Mouse (Mus musculus): Measurements from ENCODE around the gene Sh3bp2. TPM values are rescaled to one million over a fixed set of nuclear protein-coding genes. Genes with fewer than 3 reads are reported as not detected.

Sh3bp2 gene
- polyA plus RNA-seq, 1 experiment from 2014 or later: 4.5 TPM

GRCm38 (mm10) chr5:34604576-34604975, 78.9 kb downstream of the Sh3bp2 start:
- H3K27me3 ChIP-seq (replicated peaks): no peaks in the 10 kb centered on the region
- 93% methylated on average over 5 of the region's 5 CpGs for WGBS
- no peaks in the 10 kb centered on the region for H3K9me3 ChIP-seq
- no peak for ATAC-seq
- peaks cover 20% of the 10 kb centered on the region for H3K36me3 ChIP-seq
- no peaks in the 10 kb centered on the region for H3K4me1 ChIP-seq (replicated peaks)
- no peak overlapping the region for H3K4me2 ChIP-seq (replicated peaks)
- no peak overlapping the region for H3K27ac ChIP-seq
- H3K9ac ChIP-seq: no peak overlapping the region
- H3K4me3 ChIP-seq (replicated peaks): no peak overlapping the region

DNA sequence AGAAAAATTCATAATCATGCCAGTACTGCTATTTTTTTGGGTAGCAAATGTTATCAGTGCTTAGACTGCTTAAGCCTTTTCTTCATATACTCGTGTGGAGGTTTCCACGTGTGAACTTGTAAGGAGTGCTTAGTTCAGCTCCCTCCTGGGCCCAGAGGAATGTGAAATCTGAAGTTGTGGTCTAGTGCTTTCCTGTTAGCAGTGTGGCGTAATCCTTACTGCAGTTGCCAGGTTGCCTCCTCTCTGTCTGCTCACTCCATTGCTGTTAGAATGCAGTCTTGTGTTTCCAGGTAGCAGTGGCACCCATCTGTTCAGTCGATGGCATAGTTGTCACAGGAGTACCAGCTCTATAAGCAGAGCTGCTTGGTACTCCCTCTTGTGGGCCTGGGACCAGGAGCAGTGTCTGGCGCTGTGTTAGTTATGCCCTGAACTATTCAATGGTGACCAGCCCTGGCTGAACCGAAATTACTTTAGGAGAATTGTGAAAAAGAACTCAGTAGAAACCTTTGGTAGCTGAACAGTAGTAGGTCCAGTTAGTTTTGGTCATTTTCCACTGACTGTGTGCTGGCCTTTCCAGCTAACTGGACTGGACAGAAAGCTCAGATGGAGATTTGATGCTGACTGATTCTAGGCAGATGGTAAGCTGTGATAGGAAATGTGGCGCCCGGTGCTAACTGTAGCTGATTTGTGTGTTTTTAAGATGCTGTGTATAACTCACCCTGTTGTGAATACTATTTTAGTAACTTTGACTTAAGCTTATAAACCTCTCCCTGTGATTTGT, 81.7 kb downstream of the Sh3bp2 start:
- H3K9me3 ChIP-seq: no peaks in the 10 kb centered on the region
- H3K27me3 ChIP-seq (replicated peaks): no peaks in the 10 kb centered on the region
- 84% methylated on average over 8 of the region's 8 CpGs for WGBS
- peaks cover 27% of the 10 kb centered on the region for H3K36me3 ChIP-seq
- H3K4me2 ChIP-seq (replicated peaks): no peak overlapping the region
- H3K9ac ChIP-seq: no peak overlapping the region
- ATAC-seq: no peak
- no peak overlapping the region for H3K27ac ChIP-seq
- no peaks in the 10 kb centered on the region for H3K4me1 ChIP-seq (replicated peaks)
- no peak overlapping the region for H3K4me3 ChIP-seq (replicated peaks)

- H3K36me3 ChIP-seq: peaks cover 29% of the 10 kb centered on the region
- no peak for ATAC-seq
- 63% methylated on average over 3 of the region's 3 CpGs for whole genome bisulfite sequencing
- no peak overlapping the region for H3K4me3 ChIP-seq (replicated peaks)
- H3K9ac ChIP-seq: no peak overlapping the region
- no peaks in the 10 kb centered on the region for H3K4me1 ChIP-seq (replicated peaks)
- no peak overlapping the region for H3K27ac ChIP-seq
- no peaks in the 10 kb centered on the region for H3K9me3 ChIP-seq
- no peaks in the 10 kb centered on the region for H3K27me3 ChIP-seq (replicated peaks)
- H3K4me2 ChIP-seq (replicated peaks): no peak overlapping the region
Measured at GRCm38 (mm10) chr5:34608226-34608625, 82.6 kb downstream of the Sh3bp2 start.

DNA sequence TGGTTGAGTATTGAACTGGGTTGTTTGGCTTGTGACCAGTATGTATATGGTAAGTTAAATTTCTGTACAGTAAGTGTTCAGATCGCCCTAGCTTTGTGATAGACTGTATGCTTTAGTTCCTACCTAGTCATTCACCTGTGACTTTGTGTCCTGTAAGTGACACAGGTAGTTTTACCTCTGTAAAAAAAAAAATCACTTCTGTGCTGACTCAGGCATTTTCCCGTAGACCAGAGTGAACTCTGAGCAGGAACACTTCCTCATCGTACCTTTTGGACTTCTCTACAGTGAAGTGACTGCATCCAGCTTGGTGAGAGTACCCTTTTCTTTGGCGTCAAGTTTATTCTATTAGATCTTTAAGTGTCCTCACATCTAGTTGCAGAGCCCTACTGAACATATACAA, 84.3 kb downstream of the Sh3bp2 start:
- H3K4me3 ChIP-seq (replicated peaks): no peak overlapping the region
- ATAC-seq: no peak
- H3K9me3 ChIP-seq: no peaks in the 10 kb centered on the region
- 87% methylated on average over 4 of the region's 4 CpGs for WGBS
- H3K4me2 ChIP-seq (replicated peaks): no peak overlapping the region
- no peaks in the 10 kb centered on the region for H3K27me3 ChIP-seq (replicated peaks)
- H3K27ac ChIP-seq: no peak overlapping the region
- peaks cover 33% of the 10 kb centered on the region for H3K36me3 ChIP-seq
- H3K9ac ChIP-seq: no peak overlapping the region
- no peaks in the 10 kb centered on the region for H3K4me1 ChIP-seq (replicated peaks)

Other genes starting within 250 kb of the Sh3bp2 start
- 0.47 and 0.65 TPM in 2 replicates for gene Zfyve28, start 237.4 kb upstream of the Sh3bp2 start, polyA plus RNA-seq (2015; fragmentation: Nextera tagmentation; extraction: Ambion mirVana)
- not detected in 2 replicates for gene Cfap99, start 237.2 kb upstream of the Sh3bp2 start, polyA plus RNA-seq (2015; fragmentation: Nextera tagmentation; extraction: Ambion mirVana)
- 144 and 149 TPM in 2 replicates for gene Rnf4, start 189.5 kb upstream of the Sh3bp2 start, polyA plus RNA-seq (2015; fragmentation: Nextera tagmentation; extraction: Ambion mirVana)
- gene Fam193a, start 155.9 kb upstream of the Sh3bp2 start, polyA plus RNA-seq (2015; fragmentation: Nextera tagmentation; extraction: Ambion mirVana): 7.6 and 8.4 TPM in 2 replicates
- gene Tnip2, start 11.8 kb upstream of the Sh3bp2 start, polyA plus RNA-seq (2015; fragmentation: Nextera tagmentation; extraction: Ambion mirVana): 14.4 and 16.2 TPM in 2 replicates
- gene Add1, start 47.8 kb downstream of the Sh3bp2 start, polyA plus RNA-seq (2015; fragmentation: Nextera tagmentation; extraction: Ambion mirVana): 141 and 149 TPM in 2 replicates
- gene Mfsd10, start 111.4 kb downstream of the Sh3bp2 start, polyA plus RNA-seq (2015; fragmentation: Nextera tagmentation; extraction: Ambion mirVana): 108 and 127 TPM in 2 replicates
- gene Nop14, start 134.3 kb downstream of the Sh3bp2 start, polyA plus RNA-seq (2015; fragmentation: Nextera tagmentation; extraction: Ambion mirVana): 24.8 and 27.8 TPM in 2 replicates
- gene Grk4, start 134.5 kb downstream of the Sh3bp2 start, polyA plus RNA-seq (2015; fragmentation: Nextera tagmentation; extraction: Ambion mirVana): 2.6 TPM in 2 replicates
- gene Htt, start 235.9 kb downstream of the Sh3bp2 start, polyA plus RNA-seq (2015; fragmentation: Nextera tagmentation; extraction: Ambion mirVana): 8.7 and 10.8 TPM in 2 replicates

Measured in intestine, embryonic 15.5 days (tissue).